Mouse (Mus musculus) spleen, postnatal 36 days (tissue): ENCODE data around the gene Sh2d3c.

Source experiments
- DNase-seq, 2 experiments: peaks; one replicate each; pipeline ENCODE4 v3.0.0; 2022; ENCODE audit warnings: low spot score in 2 of 2, mixed read lengths in 1 of 2

Gene Sh2d3c

GRCm38 (mm10) chr2:32699680-32700079 is 21.2 kb upstream of the Sh2d3c start:
- DNase-seq, result no peak

- no peak for DNase-seq
These were observed 19.7 kb upstream of the Sh2d3c start for GRCm38 (mm10) chr2:32700966-32701743.

GRCm38 (mm10) chr2:32703046-32703445 is 17.8 kb upstream of the Sh2d3c start:
- no peak for DNase-seq

GRCm38 (mm10) chr2:32704021-32704421 is 16.8 kb upstream of the Sh2d3c start, which contains the start of gene Fpgs:
Gene Fpgs, minus strand, starts transcription at chr2:32704145.
- no peak for DNase-seq

- no peak for DNase-seq
These were observed 15.8 kb upstream of the Sh2d3c start for GRCm38 (mm10) chr2:32705018-32705417.

GRCm38 (mm10) chr2:32706971-32707370 is 13.9 kb upstream of the Sh2d3c start:
- DNase-seq, result no peak

GRCm38 (mm10) chr2:32708643-32709042 is 12.2 kb upstream of the Sh2d3c start:
- peak; percentile 57 to 61 for DNase-seq

- DNase-seq, result no peak
These were observed 11.2 kb upstream of the Sh2d3c start for GRCm38 (mm10) chr2:32709521-32710137.

- peak; percentile 74 to 79 for DNase-seq
These were observed 10.4 kb upstream of the Sh2d3c start for GRCm38 (mm10) chr2:32710425-32710824.

- no peak for DNase-seq
These were observed 9.4 kb upstream of the Sh2d3c start for GRCm38 (mm10) chr2:32711301-32712056.

GRCm38 (mm10) chr2:32712108-32712551 is 8.7 kb upstream of the Sh2d3c start:
- DNase-seq, result peak; percentile 73

GRCm38 (mm10) chr2:32712586-32712933 is 8.3 kb upstream of the Sh2d3c start:
- DNase-seq, result peak; percentile 95 to 96

GRCm38 (mm10) chr2:32712934-32713817 is 7.7 kb upstream of the Sh2d3c start, which contains the start of gene Cdk9:
Gene Cdk9, minus strand, starts transcription at chr2:32713076.
- peak; percentile 91 to 92 for DNase-seq

- peak; percentile 50 to 63 for DNase-seq
These were observed 6.5 kb upstream of the Sh2d3c start for GRCm38 (mm10) chr2:32714117-32714986.

GRCm38 (mm10) chr2:32714987-32715425 is 5.8 kb upstream of the Sh2d3c start:
- peak; percentile 73 to 78 for DNase-seq

- DNase-seq, result no peak
These were observed 2.1 kb upstream of the Sh2d3c start for GRCm38 (mm10) chr2:32718761-32719160.

GRCm38 (mm10) chr2:32720053-32720452 is 802 bp upstream of the Sh2d3c start:
- no peak for DNase-seq

GRCm38 (mm10) chr2:32722046-32722445 is 1.2 kb downstream of the Sh2d3c start:
- peak; percentile 54 to 61 for DNase-seq

GRCm38 (mm10) chr2:32722581-32722980 is 1.7 kb downstream of the Sh2d3c start:
- no peak for DNase-seq

GRCm38 (mm10) chr2:32724149-32724548 is 3.3 kb downstream of the Sh2d3c start:
- DNase-seq, result no peak
